14 mouse cellular contexts compared by ENCODE assay signal in genomic region chr1:193004581-193004980, GRCm38 (mm10). TPM values are rescaled to one million over a fixed set of nuclear protein-coding genes. Genes with fewer than 3 reads are reported as not detected.
"Had no signal": no experiment of that assay in that cellular context is flagged by ENCODE, and none has a peak within 500 bp of the region (broad histone marks: within the 10 kb centered on the region; RNA-seq: fewer than 3 reads in every experiment).

No protein-coding gene starts in this region.

- H3K27ac ChIP-seq: hindbrain, embryonic 14.5 days; intestine, embryonic 15.5 days; limb, embryonic 10.5 days; lung, embryonic 15.5 days; midbrain, embryonic 13.5 days; stomach, embryonic 15.5 days had no signal

- H3K36me3 ChIP-seq: intestine, embryonic 15.5 days; limb, embryonic 10.5 days; lung, embryonic 15.5 days; midbrain, embryonic 13.5 days; stomach, embryonic 15.5 days had no signal

- H3K9ac ChIP-seq: hindbrain, embryonic 14.5 days; intestine, embryonic 15.5 days; liver, postnatal 0 days; lung, embryonic 15.5 days; midbrain, embryonic 13.5 days; stomach, embryonic 15.5 days had no signal

- H3K27me3 ChIP-seq: intestine, embryonic 15.5 days; lung, embryonic 15.5 days; midbrain, embryonic 13.5 days; stomach, embryonic 15.5 days had no signal

- H3K4me3 ChIP-seq: intestine, embryonic 15.5 days; limb, embryonic 10.5 days; lung, embryonic 15.5 days; midbrain, embryonic 13.5 days; stomach, embryonic 15.5 days had no signal

- DNase-seq: kidney, adult 18-20 months; kidney, postnatal 4 days; liver, postnatal 0 days; lung, postnatal 36 days; right cerebral cortex, postnatal 14 days; thymus, adult 2 months; thymus, postnatal 25 days had no signal

- ATAC-seq: intestine, embryonic 15.5 days; liver, postnatal 0 days; midbrain, embryonic 13.5 days had no signal

- H3K9me3 ChIP-seq: intestine, embryonic 15.5 days; limb, embryonic 10.5 days; lung, embryonic 15.5 days; midbrain, embryonic 13.5 days; stomach, embryonic 15.5 days had no signal

- H3K4me1 ChIP-seq: intestine, embryonic 15.5 days; limb, embryonic 10.5 days; lung, embryonic 15.5 days; midbrain, embryonic 13.5 days; stomach, embryonic 15.5 days had no signal

- H3K4me2 ChIP-seq: hindbrain, embryonic 14.5 days; intestine, embryonic 15.5 days; lung, embryonic 15.5 days; midbrain, embryonic 13.5 days; stomach, embryonic 15.5 days had no signal

RNA-seq across cellular contexts. Expression of gene Syt14, which starts 31.0 kb away (rescaled TPM):
- total RNA-seq: megakaryocyte progenitor cell, adult 5-6 weeks had no signal
